Mouse (Mus musculus): Measurements from ENCODE around the gene Gm12394. TPM values are rescaled to one million over a fixed set of nuclear protein-coding genes. Genes with fewer than 3 reads are reported as not detected.
"Not testable (repeated sequence)": the region's sequence is repeated elsewhere in the genome, so short reads cannot be mapped to it uniquely, and the experiment has no call there.

Gene Gm12394
- 1 to 10 TPM in 1 of 2 experiments, under 1 TPM in 1; 0.90 to 1.0 TPM for total RNA-seq (2021)
- long read RNA-seq, experiment 1, partial matches to known transcripts: 0 of 1 reads
- long read RNA-seq, experiment 1, other reads (novel, unspliced or antisense): 1 of 1 reads
- long read RNA-seq, experiment 2, partial matches to known transcripts: 0 of 1 reads
- long read RNA-seq, experiment 2, other reads (novel, unspliced or antisense): 1 of 1 reads

GRCm38 (mm10) chr4:42856671-42857070, at the start of gene Gm12394:
Gm12394 (minus strand) TSS chr4:42856771.
- H3K27ac ChIP-seq; H3K4me3 ChIP-seq; DNase-seq (ENCODE audit: low spot score in 2 of 2): not testable (repeated sequence)

- TF ChIP-seq CTCF (conservative IDR thresholded peaks at IDR 0.05): no peak
- H3K4me3 ChIP-seq: no peak overlapping the region
- no peak for DNase-seq (ENCODE audit: low spot score in 2 of 2)
- H3K27ac ChIP-seq: 0 out of 2 replicates have a peak overlapping the region, but pooled peaks have one; percentile 32
These were observed 48.4 kb upstream of the Gm12394 start for GRCm38 (mm10) chr4:42904966-42905365.

- TF ChIP-seq CTCF (conservative IDR thresholded peaks at IDR 0.05): no peak
- H3K4me3 ChIP-seq: no peak overlapping the region
- peak in 1 of 2 experiments; percentile 37 for DNase-seq (ENCODE audit: low spot score in 2 of 2)
- 0 out of 2 replicates have a peak overlapping the region, but pooled peaks have one; percentile 32 for H3K27ac ChIP-seq
These were observed 48.0 kb upstream of the Gm12394 start for GRCm38 (mm10) chr4:42904523-42904922.

- no peak for TF ChIP-seq CTCF (conservative IDR thresholded peaks at IDR 0.05)
- H3K4me3 ChIP-seq: no peak overlapping the region
- H3K27ac ChIP-seq: no peak overlapping the region
- no peak for DNase-seq (ENCODE audit: low spot score in 2 of 2)
These were observed 47.4 kb upstream of the Gm12394 start for GRCm38 (mm10) chr4:42903942-42904341.

GRCm38 (mm10) chr4:42902730-42903129, 46.2 kb upstream of the Gm12394 start:
- Histone ChIP-seq H3K4me3 (no peak overlapping the region), H3K27ac (no peak overlapping the region)
- no peak for TF ChIP-seq CTCF (conservative IDR thresholded peaks at IDR 0.05)
- no peak for DNase-seq (ENCODE audit: low spot score in 2 of 2)

- H3K27ac ChIP-seq: no peak overlapping the region
- H3K4me3 ChIP-seq: no peak overlapping the region
- DNase-seq (ENCODE audit: low spot score in 2 of 2): no peak
- TF ChIP-seq CTCF (conservative IDR thresholded peaks at IDR 0.05): peak; percentile 63
These were observed 45.6 kb upstream of the Gm12394 start for GRCm38 (mm10) chr4:42902174-42902573.

- Histone ChIP-seq H3K27ac (peak overlapping the region; percentile 74), H3K4me3 (no peak overlapping the region)
- no peak for TF ChIP-seq CTCF (conservative IDR thresholded peaks at IDR 0.05)
- DNase-seq (ENCODE audit: low spot score in 2 of 2): peak in 1 of 2 experiments; percentile 44
These were observed 44.3 kb upstream of the Gm12394 start for GRCm38 (mm10) chr4:42900878-42901277.

GRCm38 (mm10) chr4:42898914-42899313, 42.3 kb upstream of the Gm12394 start:
- no peak for DNase-seq (ENCODE audit: low spot score in 2 of 2)
- Histone ChIP-seq H3K4me3 (no peak overlapping the region), H3K27ac (no peak overlapping the region)

GRCm38 (mm10) chr4:42895118-42895517, 38.5 kb upstream of the Gm12394 start:
- Histone ChIP-seq H3K27ac (no peak overlapping the region), H3K4me3 (no peak overlapping the region)
- no peak for TF ChIP-seq CTCF (conservative IDR thresholded peaks at IDR 0.05)
- no peak for DNase-seq (ENCODE audit: low spot score in 2 of 2)

More at GRCm38 (mm10) chr4:42898914-42899313, 42.3 kb upstream of the Gm12394 start:
- TF ChIP-seq CTCF (conservative IDR thresholded peaks at IDR 0.05): no peak

- TF ChIP-seq CTCF (conservative IDR thresholded peaks at IDR 0.05): no peak
- Histone ChIP-seq H3K27ac (no peak overlapping the region), H3K4me3 (no peak overlapping the region)
- no peak for DNase-seq (ENCODE audit: low spot score in 2 of 2)
These were observed 34.6 kb upstream of the Gm12394 start for GRCm38 (mm10) chr4:42891176-42891575.

GRCm38 (mm10) chr4:42888806-42889205, 32.2 kb upstream of the Gm12394 start:
- Histone ChIP-seq H3K27ac (no peak overlapping the region), H3K4me3 (no peak overlapping the region)
- TF ChIP-seq CTCF (conservative IDR thresholded peaks at IDR 0.05): no peak
- no peak for DNase-seq (ENCODE audit: low spot score in 2 of 2)

- Histone ChIP-seq H3K4me3 (no peak overlapping the region), H3K27ac (no peak overlapping the region)
- DNase-seq (ENCODE audit: low spot score in 2 of 2): no peak
- no peak for TF ChIP-seq CTCF (conservative IDR thresholded peaks at IDR 0.05)
These were observed 30.4 kb upstream of the Gm12394 start for GRCm38 (mm10) chr4:42886926-42887325.

- Histone ChIP-seq H3K27ac (no peak overlapping the region), H3K4me3 (no peak overlapping the region)
- no peak for DNase-seq (ENCODE audit: low spot score in 2 of 2)
- TF ChIP-seq CTCF (conservative IDR thresholded peaks at IDR 0.05): no peak
These were observed 24.0 kb upstream of the Gm12394 start for GRCm38 (mm10) chr4:42880677-42880948.

- Histone ChIP-seq H3K4me3 (no peak overlapping the region), H3K27ac (no peak overlapping the region)
- DNase-seq (ENCODE audit: low spot score in 2 of 2): no peak
- peak; percentile 11; the same call in 1 of the 2 replicates for TF ChIP-seq CTCF (conservative IDR thresholded peaks at IDR 0.05)
These were observed 23.5 kb upstream of the Gm12394 start for GRCm38 (mm10) chr4:42879829-42880676.
